Mouse (Mus musculus) mature B cell (primary cell): ENCODE results near the gene Tmem50a.

Source experiments
- in situ Hi-C: fragments of 300-500 bp; cut with MboI; formaldehyde crosslinking; loops from 2 replicates; pipeline ENCODE4 v1.14.3; 2019

Tmem50a gene

DNA sequence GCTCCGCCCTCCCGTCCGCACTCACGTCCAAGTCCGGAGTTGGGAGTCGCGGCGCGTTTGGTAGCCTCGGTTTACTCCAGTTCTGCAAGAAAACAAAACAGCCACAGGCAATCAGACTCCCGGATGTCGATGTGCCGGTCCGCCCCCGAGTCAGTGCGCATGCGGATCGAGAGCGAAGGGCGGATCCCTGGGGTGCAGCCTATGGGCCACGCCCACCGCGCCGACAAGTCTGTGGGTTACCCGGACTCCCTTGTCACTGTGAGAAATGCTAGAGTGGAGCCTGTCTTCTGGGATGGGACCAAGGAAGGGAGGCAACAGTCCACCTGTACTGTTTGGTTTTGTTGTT, at the start of gene Tmem50a:
Gene Tmem50a, minus strand, starts transcription at position 161 of the 346 bp plus-strand sequence.
- in situ Hi-C loops: no loop called here

DNA sequence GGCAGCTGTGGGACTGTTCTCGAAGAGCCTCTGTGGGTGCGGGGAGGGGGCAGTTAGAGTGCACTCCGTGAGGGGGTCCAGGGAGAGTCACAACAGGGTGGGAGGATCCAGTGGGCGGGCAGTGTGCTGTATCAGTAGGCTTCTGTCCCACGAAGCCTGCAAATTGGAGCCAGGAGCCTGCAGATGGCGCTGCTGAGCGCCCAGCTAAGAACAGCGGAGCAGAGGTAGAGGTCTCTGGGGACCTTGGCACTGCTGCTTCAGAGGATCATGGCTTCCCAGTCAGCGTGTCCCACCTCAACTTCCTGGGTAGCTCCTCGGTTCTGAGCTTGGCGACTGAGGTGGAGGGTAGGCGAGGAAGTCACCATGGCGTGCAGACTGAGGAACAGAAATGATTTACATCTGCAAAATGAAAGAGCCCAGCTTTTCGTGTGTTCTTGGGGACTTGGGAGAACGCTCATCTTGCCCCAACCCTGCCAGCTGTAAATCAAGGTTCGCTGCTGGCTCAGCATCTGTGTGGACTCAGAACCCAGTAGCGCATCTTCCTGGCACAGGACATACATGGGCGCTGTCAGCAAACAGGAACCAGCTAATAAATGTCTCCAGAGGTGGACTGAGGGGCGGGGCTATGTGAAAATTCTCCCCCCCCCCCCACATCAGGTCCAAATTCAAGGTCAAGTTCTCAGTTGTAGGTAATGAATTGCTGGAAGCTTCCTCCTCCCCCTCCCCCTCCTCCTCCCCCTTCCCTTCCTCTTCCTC, 48.4 kb upstream of the Tmem50a start:
- in situ Hi-C loops: no loop called here

DNA sequence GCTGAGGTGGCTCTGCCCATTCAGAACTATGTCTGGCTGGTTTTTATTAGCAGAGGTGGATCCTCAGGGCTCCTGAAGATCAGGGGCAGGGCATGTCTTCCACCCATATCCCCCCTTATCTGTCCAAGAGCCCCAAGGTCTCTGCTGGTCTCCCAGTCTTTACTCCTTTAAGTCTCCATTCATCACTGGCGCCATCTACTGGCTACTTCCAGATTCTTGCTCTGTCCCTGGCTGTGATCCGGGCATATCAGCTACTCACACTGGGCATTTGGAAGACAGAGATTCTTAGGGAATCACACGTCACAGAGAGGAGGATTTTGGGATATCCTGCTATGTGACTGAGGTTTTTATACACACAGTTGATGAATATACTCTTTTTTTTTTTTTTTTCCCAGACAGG, 41.5 kb upstream of the Tmem50a start:
- in situ Hi-C loops: no loop called here

DNA sequence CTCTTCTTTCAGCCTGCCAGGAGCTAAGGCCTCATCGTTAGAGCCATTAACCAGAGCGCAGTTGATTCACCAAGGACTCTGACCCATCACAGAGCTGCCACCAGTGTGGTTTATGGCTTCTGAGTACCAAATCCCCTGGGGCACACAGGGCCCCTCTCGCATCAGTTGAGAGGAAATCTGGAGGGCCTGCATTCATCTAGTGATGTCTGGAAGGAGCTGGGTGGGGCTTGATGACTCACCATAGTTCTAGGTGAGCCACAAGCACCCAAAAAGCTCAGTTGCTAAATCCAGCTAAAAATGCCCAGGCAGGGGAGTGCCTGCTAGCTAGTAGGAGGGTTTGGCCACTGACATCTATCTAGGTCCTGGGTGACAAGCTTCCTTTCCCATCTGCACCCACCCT, 41.0 kb upstream of the Tmem50a start:
- in situ Hi-C loops: no loop called here

DNA sequence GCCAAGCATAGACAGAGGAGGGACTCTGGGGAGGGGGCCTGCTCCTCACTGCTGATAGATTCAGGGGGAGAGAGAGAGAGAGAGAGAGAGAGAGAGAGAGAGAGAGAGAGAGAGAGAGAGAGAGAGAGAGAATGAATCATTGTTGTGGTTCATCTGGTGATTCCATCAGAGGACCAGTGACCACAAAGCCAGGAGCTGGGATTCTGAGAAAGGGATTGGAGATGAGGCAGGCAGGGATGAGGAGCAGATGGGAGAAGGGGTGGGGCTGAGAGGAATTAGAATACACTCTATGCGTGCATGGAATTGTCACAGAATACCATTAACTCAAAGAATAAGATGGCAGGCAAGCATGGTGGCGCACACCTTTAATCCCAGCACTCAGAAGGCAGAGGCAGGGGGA, 40.4 kb upstream of the Tmem50a start:
- in situ Hi-C loops: no loop called here

DNA sequence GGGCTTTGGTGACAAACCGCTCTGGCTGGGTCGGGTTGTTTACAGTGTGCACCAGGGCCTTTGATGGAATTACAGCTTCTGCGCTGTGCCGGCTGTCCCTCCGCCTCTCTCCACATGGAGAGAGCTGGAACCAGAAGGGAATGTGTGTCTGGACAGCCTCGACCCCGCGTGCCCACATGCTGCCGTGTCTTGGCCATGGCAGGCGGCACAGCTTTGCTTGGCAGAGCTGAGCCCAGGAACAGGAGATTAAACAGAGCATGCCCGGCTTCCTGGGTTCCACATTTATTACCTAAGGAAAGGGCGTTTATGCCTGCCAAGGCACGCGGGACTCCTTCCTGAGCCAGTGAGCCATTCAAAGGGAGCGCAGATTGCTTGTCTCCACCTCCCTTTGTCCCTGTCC, 39.6 kb upstream of the Tmem50a start:
- in situ Hi-C loops: no loop called here

DNA sequence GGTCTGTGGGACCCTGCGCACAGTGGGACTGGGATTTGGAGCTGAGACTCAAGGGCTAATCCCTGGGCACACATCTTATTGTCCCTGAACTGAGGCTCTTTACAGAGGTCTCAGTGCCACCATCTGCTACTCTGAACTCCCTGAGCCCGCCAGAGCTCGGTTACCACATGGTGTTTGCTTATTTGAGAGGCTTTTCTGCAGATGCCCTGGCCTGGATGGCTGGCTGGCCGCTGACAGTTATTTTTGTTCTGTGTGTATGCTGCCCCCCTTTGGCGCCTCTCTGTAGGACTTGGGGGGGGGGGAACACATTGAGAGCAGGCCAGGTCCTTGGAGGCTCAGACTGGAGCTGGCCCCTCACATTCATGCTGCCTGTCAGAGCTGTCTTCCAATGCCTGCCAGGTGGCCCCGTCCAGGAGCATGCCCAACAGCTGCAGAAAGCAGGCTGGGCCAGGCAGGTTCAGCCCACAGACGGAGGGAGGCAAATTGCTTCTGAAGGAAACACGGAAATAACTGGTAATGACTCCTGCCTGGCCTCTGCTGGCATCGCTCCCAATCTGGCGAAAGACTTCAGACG, 35.8 kb upstream of the Tmem50a start:
- in situ Hi-C loops: no loop called here

DNA sequence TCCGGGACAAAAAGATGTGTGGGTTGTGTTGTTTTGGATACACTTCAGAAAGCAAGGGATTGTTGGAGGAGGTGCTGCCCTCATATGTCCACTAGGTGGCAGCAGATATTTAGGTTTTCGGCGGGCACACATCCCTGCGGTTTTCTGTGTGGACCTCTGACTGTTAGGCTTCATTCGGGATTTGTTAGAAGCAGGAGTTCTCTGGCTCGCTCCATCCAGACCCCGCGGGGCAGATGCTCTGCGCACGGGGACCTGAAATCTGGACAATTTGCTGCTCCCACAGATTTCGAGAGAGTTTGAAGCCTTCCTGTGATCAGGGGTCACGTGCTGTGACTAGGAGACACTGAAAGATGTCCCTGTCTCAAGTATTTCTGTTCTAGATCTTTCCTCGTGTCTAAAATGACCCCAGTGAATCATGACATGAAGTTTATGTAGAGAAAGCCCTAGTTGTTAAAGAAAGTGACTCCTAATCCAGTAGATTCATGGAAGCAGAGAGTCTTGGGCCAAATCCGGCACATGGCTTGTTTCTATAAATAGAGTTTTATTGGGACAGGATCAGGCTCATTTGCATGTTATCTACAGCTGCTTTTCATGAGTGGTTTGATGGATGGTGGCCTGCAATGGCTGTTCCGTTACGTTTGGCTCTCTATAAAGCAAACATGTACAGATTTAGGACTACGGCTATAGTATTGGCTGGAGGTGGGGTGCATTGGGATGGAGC, 31.4 kb upstream of the Tmem50a start:
- in situ Hi-C loops: no loop called here

DNA sequence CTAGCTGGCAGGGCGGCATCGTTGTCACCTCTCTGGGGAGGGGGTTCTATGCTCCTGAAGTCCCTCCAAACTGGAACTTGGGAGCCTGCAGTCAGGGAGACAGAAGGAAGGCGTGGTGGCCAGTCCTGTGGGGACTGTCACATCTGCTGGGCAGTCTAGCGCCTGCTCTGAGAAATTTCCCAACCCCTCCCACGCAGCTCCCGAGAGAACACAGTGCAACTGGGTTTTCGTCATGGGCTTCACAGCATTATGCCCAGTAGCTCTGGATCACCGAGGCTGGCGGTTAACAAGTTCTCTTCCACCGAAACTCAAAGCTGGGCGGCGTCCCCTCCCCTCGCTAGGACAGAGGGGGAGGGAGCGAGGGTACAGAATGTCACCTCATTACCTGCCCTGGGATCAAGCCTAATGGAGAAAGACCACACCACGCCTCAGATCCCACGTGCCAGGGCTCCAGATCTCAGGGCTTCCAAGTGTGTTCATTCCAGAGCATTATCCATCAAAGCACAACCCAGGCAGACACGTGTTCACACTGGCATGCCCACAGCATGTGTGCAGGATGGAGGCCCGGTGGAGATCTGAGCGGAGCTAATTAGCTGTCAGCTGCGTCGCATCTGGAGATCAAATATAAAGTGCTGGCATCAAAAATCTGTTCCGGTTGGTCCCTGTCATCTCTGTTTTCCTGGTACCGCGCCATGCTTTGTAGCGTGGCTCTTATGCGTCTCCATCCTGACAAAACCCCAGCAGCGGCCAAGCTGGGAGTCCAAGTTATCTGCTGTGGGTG, 29.1 kb upstream of the Tmem50a start:
- in situ Hi-C loops: no loop called here

DNA sequence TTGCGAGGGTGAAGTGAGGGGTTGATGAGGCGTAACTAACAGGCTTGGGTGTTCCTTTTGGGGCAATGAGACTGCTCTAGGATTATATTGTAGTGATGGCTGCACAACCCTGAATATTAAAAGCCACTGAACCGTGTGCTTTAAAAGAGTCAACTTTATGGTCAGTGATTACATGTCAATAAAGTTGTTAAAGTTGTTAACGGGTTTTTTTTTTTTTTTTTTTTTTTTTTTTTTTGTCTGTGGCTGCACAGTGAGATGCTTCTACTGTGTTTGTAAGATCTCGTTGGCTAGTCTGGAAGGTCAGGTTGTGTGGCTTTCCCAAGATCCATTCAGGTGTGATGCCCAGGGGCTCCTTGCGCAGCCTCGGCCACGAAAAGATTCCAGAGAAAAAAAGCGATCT, 25.1 kb upstream of the Tmem50a start:
- in situ Hi-C loops: loop anchor here (10.0 kb wide), 1 partner anchor 375 kb away; no protein-coding TSS in a partner anchor

DNA sequence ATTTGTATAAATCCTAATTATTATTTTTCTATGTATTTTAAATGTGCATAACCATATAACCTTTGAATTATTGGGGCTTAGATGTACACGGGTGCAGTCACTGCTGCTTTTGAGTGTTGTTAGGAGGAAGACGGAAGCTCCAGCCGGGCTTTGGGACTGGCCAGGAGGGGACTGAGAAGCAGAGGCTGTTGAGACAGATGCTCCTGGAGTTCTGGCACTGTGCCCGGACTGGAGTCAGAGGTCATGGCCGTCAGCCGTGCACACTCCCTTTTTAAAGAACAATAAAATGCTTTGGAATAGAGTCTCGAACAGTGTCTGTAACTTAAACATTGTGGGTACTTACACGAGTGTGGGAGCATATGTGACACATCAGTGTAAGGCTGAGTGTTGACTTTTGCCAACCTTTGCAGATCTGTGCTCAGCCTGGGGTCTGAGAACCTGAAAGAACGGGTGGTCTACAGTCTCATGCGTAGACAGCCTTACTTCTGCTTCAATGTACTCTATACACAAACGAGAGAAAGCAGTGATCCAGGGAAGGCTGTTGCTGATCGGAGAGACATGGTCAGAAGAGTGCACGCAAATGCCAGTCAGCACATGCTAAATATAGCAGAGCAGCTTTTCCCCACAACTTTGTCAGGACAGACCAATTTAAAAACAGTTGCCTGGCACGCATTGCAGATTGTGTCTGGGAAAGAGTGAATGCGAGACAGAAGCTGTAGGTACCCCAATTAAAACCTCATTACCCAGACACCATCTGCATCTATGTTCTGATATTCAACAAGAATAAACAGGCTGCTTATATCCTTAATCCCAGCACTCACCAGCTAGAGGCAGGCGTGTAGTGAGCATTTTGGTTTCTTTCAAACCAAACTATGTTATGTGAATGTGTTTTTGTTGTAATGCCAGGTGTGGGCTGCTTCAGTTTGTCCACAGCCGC, 22.7 kb upstream of the Tmem50a start:
- in situ Hi-C loops: loop anchor here (10.0 kb wide), 1 partner anchor 377 kb away; no protein-coding TSS in a partner anchor

DNA sequence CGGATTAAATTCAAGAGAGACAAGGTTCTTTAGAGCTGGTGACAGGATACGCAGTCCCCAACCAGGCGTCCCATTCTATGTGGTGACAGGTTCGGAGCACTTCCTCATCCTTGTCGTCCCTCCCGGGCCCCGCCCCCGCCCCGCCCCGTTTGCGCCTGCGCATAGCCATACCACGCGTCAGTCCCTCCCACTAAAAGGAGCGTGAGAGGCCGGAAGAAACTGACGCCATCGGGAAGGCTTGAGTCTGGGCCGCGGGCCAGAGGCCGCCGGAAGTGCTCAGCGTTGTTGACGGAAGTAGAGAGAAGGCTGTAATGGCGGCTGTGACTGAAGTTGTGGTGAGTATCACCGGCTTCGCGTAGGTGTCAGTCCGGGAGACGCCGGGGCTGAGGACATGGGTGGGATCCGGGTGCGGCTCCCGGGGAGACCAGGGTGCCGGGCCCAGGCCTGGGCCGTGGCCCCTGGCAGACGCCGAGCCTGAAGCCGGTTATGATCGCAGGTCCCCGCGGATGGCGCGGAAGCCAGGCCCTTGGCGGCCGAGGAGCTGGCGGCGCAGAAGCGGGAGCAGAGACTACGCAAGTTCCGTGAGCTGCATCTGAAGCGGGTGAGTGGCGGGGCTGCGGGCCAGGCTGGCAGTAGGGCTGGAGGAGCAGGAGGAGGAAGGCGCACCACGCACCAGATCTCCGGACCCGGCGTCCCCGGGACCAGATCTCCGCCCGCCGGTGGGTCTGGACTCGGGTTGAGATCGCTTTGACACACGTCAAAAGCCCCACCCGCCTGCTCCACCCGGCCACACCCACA, 16.1 kb upstream of the Tmem50a start, which contains the start of gene Syf2:
Gene Syf2, plus strand, starts transcription at position 215 of the 798 bp plus-strand sequence.
- in situ Hi-C loops: loop anchor here (10.0 kb wide), 1 partner anchor 384 kb away; no protein-coding TSS in a partner anchor

DNA sequence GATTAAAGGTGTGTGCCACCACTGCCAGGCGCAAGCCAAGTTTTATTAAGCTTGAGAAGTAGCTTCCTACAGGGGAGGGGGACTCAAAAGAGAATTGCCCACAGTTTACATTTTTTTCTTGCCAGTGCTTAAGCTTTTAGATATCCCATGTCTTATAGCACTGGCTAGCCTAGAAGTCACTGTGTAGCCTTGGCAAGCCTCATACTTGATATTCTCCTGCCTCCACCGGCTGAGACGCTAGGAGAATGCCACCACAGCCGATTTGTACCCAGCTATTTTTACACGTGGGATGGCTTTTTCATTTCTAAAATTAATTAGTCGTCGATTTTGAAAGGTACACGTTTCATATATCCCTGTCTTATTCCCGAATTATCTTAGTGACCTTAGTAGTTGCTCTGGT, 15.4 kb upstream of the Tmem50a start:
- in situ Hi-C loops: loop anchor here (10.0 kb wide), 1 partner anchor 385 kb away; no protein-coding TSS in a partner anchor

DNA sequence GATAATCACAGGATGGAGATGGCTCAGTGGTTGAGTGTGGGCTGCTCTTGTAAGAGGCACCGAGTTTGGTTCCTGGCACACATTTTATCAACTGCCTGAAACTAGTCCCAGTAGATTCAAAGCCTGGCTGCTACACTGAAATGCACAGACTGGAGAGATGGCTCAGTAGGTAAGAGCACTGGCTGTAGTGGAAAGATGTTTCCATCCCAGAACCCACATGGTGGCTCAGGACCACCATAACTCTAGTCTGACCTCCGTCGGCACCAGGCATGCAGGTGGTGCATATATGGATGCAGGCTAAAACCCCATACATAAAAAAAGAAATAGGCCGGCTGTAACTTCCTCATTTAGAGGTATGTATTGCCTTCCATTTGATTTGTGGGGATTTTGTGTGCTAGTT, 14.7 kb upstream of the Tmem50a start:
- in situ Hi-C loops: no loop called here

DNA sequence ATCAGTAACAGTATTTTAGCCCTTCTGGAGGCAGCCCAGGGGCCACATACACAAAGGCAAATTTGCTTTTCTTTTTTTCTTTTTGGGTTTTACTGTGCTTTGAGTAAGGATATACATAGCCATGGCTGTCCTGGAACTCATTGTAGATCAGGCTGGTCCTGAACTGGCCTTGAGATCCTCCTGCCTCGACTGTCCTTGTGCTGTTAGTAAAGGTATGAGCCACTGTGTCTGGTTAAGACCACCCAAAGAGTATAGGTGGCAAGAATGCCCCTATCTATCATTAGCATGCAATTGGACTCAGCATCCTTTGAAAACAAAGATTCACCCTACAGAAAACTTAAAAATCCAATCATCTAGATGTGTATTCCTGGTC, 13.6 kb upstream of the Tmem50a start:
- in situ Hi-C loops: no loop called here

DNA sequence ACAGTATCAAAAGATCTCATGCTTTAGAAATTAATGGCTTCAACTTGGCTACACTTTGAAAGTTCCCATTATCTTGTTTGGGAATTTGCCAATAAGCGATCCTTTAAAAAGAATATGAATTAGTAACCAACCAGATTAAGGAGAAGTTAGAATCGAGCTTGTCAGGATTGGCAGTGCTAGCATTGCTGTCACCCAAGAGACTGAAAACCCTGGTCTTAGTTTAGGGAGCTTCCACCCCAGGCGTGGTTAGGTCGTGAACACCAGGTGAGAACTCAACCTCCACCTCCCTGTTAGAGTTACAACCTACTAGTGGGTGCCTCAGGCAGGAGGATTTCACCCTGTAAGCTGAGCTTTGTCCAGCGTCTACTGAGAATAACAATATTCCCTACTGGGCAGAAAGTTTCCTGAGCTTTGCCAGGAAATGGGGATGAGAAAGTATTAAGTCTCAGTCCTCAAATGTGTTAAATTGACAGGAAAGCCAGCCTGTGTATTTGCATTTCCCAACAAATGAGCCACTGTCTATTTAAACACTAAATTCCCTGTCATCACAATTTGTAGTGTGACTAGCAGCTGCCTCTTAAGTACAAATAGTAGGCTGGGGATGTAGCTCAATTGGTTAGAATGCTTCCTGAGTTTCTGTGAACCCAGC, 13.1 kb upstream of the Tmem50a start:
- in situ Hi-C loops: no loop called here

DNA sequence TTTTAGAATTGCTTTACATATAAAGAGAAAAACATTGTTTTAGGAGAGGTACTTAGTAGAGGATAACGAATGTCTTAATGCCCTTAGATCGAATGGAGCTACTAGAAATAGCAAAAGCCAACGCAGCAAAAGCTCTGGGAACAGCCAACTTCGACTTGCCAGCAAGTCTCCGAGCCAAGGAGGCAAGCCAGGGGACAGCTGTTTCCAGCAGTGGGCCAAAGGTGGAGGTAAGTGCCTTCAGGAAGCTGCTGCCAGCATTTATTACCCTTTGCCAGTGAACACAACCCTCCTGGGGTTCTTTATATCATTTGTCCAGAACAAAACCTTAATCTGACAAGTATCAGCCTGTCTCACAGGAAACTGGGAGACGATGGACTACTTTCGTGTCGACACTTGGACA, 10.4 kb upstream of the Tmem50a start:
- in situ Hi-C loops: no loop called here

DNA sequence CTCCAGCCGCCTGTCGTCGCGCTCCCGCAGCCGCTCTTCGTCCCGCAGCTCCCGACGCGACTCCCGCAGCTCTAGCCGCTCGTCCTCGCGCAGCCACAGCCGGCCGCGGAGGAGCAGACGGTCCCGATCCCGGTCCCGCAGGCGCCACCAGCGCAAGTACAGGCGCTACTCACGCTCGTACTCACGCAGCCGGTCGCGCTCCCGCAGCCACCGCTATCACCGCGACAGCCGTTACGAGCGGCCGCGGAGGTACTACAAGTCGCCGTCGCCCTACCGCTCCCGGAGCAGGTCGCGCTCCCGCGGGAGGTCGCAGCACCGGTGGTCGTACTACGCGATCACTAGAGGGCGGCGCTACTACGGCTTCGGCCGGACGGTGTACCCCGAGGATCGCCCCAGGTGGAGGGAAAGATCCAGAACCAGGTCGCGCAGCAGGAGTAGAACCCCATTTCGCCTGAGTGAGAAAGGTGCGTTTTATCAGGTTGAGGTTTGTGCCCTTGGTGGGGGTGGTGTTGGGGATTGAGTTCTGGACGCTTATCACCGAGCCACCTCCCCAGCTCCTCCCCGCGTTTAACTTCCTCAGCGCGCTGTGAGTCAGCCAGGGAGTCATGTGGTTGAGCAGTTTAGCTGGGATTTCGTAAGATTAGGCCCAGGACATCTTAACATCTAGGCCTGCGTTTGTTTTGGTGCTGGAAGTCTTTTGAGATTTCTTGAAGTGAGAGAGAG, 9.4 kb upstream of the Tmem50a start:
- in situ Hi-C loops: no loop called here
